Mouse (Mus musculus): ENCODE data around the gene Ephb6. TPM values are rescaled to one million over a fixed set of nuclear protein-coding genes. Genes with fewer than 3 reads are reported as not detected.
A peak's percentile ranks its signal among the peaks of the same experiment; 100 is the strongest.

Ephb6 gene
- polyA plus RNA-seq, 1 experiment from 2014 or later = 20.2 TPM

DNA sequence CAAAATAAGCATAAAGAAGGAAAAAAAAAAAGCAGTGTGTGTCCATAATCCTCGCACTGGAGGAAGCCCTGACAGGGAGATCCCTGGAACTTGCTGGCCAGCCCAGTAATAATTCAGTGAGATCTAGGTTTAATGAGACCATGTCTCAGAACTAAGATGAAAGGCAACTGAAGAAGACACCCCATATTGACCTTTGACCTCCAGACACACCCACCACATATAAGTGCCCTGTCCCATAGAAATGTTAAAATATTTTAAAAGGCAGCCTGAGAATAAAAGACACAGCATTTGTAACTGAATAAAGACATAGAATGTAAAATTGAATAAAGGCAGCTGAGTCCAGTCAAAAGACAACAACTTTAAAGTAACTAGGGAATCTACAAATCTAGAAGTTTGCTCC is 40.0 kb upstream of the Ephb6 start:
- Histone ChIP-seq H3K27ac (ENCODE audit: low read depth, low read length) (no peak overlapping the region), H3K9ac (ENCODE audit: low read length) (no peak overlapping the region), H3K27me3 (replicated peaks; ENCODE audit: control insufficient read depth, insufficient read depth, low read length) (no peaks in the 10 kb centered on the region), H3K36me3 (ENCODE audit: control insufficient read depth, insufficient read depth, low read length) (no peaks in the 10 kb centered on the region), H3K4me2 (ENCODE audit: low read length) (no peak overlapping the region), H3K9me3 (replicated peaks; ENCODE audit: control insufficient read depth, low read length) (no peaks in the 10 kb centered on the region), H3K4me1 (ENCODE audit: control insufficient read depth, insufficient read depth, low read length) (no peaks in the 10 kb centered on the region), H3K4me3 (ENCODE audit: low read depth, low read length) (no peak overlapping the region)
- WGBS = 77% methylated on average over 1 of the region's 1 CpGs
- no peak for DNase-seq (ENCODE audit: low spot score)
- ATAC-seq = no peak

- H3K9ac ChIP-seq (ENCODE audit: low read length) = no peak overlapping the region
- H3K4me2 ChIP-seq (ENCODE audit: low read length) = no peak overlapping the region
- no peaks in the 10 kb centered on the region for H3K4me1 ChIP-seq (ENCODE audit: control insufficient read depth, insufficient read depth, low read length)
- no peaks in the 10 kb centered on the region for H3K36me3 ChIP-seq (ENCODE audit: control insufficient read depth, insufficient read depth, low read length)
- DNase-seq (ENCODE audit: low spot score) = no peak
- H3K4me3 ChIP-seq (ENCODE audit: low read depth, low read length) = no peak overlapping the region
- no peak overlapping the region for H3K27ac ChIP-seq (ENCODE audit: low read depth, low read length)
- no peaks in the 10 kb centered on the region for H3K9me3 ChIP-seq (replicated peaks; ENCODE audit: control insufficient read depth, low read length)
- ATAC-seq = no peak
- no peaks in the 10 kb centered on the region for H3K27me3 ChIP-seq (replicated peaks; ENCODE audit: control insufficient read depth, insufficient read depth, low read length)
- WGBS = 90% methylated on average over 4 of the region's 4 CpGs
These were observed 38.3 kb upstream of the Ephb6 start for GRCm38 (mm10) chr6:41566965-41567364.

DNA sequence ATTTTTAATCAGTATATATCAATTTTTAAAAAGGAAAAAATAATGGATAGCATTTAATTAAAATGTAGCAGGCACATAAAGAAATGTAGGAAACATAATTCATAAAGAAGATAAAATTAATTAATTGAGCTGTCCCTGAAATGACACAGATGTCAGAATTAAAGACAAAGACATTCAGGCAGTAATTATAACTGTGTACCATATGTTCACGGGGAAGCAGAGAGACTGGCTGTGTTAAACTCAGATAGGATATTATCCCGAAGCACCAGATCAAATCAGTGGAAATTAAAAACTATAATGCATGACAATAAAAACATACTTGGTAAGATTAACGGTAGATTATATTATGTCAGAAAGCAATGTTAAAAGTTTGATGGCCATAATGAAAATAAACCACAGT is 36.2 kb upstream of the Ephb6 start:
- DNase-seq (ENCODE audit: low spot score) (no peak), ATAC-seq (no peak)
- Histone ChIP-seq H3K4me3 (ENCODE audit: low read depth, low read length) (no peak overlapping the region), H3K27ac (ENCODE audit: low read depth, low read length) (no peak overlapping the region), H3K9me3 (replicated peaks; ENCODE audit: control insufficient read depth, low read length) (no peaks in the 10 kb centered on the region), H3K9ac (ENCODE audit: low read length) (no peak overlapping the region), H3K27me3 (replicated peaks; ENCODE audit: control insufficient read depth, insufficient read depth, low read length) (no peaks in the 10 kb centered on the region), H3K4me2 (ENCODE audit: low read length) (no peak overlapping the region), H3K36me3 (ENCODE audit: control insufficient read depth, insufficient read depth, low read length) (no peaks in the 10 kb centered on the region), H3K4me1 (ENCODE audit: control insufficient read depth, insufficient read depth, low read length) (no peaks in the 10 kb centered on the region)
- WGBS = 65% methylated on average over 3 of the region's 3 CpGs

- Histone ChIP-seq H3K36me3 (ENCODE audit: control insufficient read depth, insufficient read depth, low read length) (no peaks in the 10 kb centered on the region), H3K4me3 (ENCODE audit: low read depth, low read length) (no peak overlapping the region), H3K9ac (ENCODE audit: low read length) (no peak overlapping the region), H3K27ac (ENCODE audit: low read depth, low read length) (no peak overlapping the region), H3K9me3 (replicated peaks; ENCODE audit: control insufficient read depth, low read length) (no peaks in the 10 kb centered on the region), H3K4me2 (ENCODE audit: low read length) (no peak overlapping the region), H3K27me3 (replicated peaks; ENCODE audit: control insufficient read depth, insufficient read depth, low read length) (no peaks in the 10 kb centered on the region), H3K4me1 (ENCODE audit: control insufficient read depth, insufficient read depth, low read length) (peaks cover 4% of the 10 kb centered on the region)
- DNase-seq (ENCODE audit: low spot score) (peak; percentile 41), ATAC-seq (no peak; the same call in 1 of the 2 replicates)
- WGBS = 46% methylated on average over 5 of the region's 5 CpGs
These were observed 28.7 kb upstream of the Ephb6 start for GRCm38 (mm10) chr6:41576526-41577097.

DNA sequence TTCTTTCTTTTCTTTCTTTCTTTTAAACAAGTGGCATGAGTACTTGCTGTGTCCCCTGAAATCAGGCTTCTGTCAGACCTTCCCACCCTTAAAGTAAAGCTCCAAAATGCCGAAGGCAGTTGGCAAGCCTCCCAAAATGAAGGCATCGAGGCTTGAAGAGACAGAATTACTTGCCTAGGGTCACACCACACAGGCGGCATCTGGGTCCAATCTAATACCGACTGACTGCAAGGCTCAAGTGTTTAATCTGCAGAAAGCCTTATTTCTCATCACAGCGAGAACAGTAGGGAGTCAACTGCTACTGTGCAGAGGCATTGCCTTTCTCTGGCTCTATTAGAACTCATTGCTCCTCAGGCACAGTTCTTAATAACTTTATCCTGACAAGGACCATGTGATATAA is 28.0 kb upstream of the Ephb6 start:
- no peaks in the 10 kb centered on the region for H3K9me3 ChIP-seq (replicated peaks; ENCODE audit: control insufficient read depth, low read length)
- peaks cover 4% of the 10 kb centered on the region for H3K4me1 ChIP-seq (ENCODE audit: control insufficient read depth, insufficient read depth, low read length)
- DNase-seq (ENCODE audit: low spot score) (peak; percentile 67), ATAC-seq (peak; percentile 56; the same call in 1 of the 2 replicates)
- H3K27ac ChIP-seq (ENCODE audit: low read depth, low read length) = no peak overlapping the region
- no peak overlapping the region for H3K4me2 ChIP-seq (ENCODE audit: low read length)
- WGBS = 20% methylated on average over 5 of the region's 5 CpGs
- no peak overlapping the region for H3K4me3 ChIP-seq (ENCODE audit: low read depth, low read length)
- H3K9ac ChIP-seq (ENCODE audit: low read length) = no peak overlapping the region
- H3K36me3 ChIP-seq (ENCODE audit: control insufficient read depth, insufficient read depth, low read length) = no peaks in the 10 kb centered on the region
- no peaks in the 10 kb centered on the region for H3K27me3 ChIP-seq (replicated peaks; ENCODE audit: control insufficient read depth, insufficient read depth, low read length)

- no peaks in the 10 kb centered on the region for H3K27me3 ChIP-seq (replicated peaks; ENCODE audit: control insufficient read depth, insufficient read depth, low read length)
- DNase-seq (ENCODE audit: low spot score) (peak; percentile 17), ATAC-seq (no peak)
- H3K36me3 ChIP-seq (ENCODE audit: control insufficient read depth, insufficient read depth, low read length) = no peaks in the 10 kb centered on the region
- no peak overlapping the region for H3K4me2 ChIP-seq (ENCODE audit: low read length)
- no peak overlapping the region for H3K4me3 ChIP-seq (ENCODE audit: low read depth, low read length)
- no peak overlapping the region for H3K27ac ChIP-seq (ENCODE audit: low read depth, low read length)
- 79% methylated on average over 7 of the region's 7 CpGs for WGBS
- no peak overlapping the region for H3K9ac ChIP-seq (ENCODE audit: low read length)
- H3K4me1 ChIP-seq (ENCODE audit: control insufficient read depth, insufficient read depth, low read length) = peaks cover 4% of the 10 kb centered on the region
- no peaks in the 10 kb centered on the region for H3K9me3 ChIP-seq (replicated peaks; ENCODE audit: control insufficient read depth, low read length)
These were observed 24.0 kb upstream of the Ephb6 start for GRCm38 (mm10) chr6:41581295-41581694.

- no peak for ATAC-seq
- no peak overlapping the region for H3K4me3 ChIP-seq (ENCODE audit: low read depth, low read length)
- peaks cover 2% of the 10 kb centered on the region for H3K4me1 ChIP-seq (ENCODE audit: control insufficient read depth, insufficient read depth, low read length)
- H3K27me3 ChIP-seq (replicated peaks; ENCODE audit: control insufficient read depth, insufficient read depth, low read length) = no peaks in the 10 kb centered on the region
- no peaks in the 10 kb centered on the region for H3K36me3 ChIP-seq (ENCODE audit: control insufficient read depth, insufficient read depth, low read length)
- H3K27ac ChIP-seq (ENCODE audit: low read depth, low read length) = no peak overlapping the region
- DNase-seq (ENCODE audit: low spot score) = no peak
- WGBS = 84% methylated on average over 1 of the region's 1 CpGs
- no peak overlapping the region for H3K4me2 ChIP-seq (ENCODE audit: low read length)
- no peaks in the 10 kb centered on the region for H3K9me3 ChIP-seq (replicated peaks; ENCODE audit: control insufficient read depth, low read length)
- no peak overlapping the region for H3K9ac ChIP-seq (ENCODE audit: low read length)
These were observed 23.1 kb upstream of the Ephb6 start for GRCm38 (mm10) chr6:41582189-41582588.

DNA sequence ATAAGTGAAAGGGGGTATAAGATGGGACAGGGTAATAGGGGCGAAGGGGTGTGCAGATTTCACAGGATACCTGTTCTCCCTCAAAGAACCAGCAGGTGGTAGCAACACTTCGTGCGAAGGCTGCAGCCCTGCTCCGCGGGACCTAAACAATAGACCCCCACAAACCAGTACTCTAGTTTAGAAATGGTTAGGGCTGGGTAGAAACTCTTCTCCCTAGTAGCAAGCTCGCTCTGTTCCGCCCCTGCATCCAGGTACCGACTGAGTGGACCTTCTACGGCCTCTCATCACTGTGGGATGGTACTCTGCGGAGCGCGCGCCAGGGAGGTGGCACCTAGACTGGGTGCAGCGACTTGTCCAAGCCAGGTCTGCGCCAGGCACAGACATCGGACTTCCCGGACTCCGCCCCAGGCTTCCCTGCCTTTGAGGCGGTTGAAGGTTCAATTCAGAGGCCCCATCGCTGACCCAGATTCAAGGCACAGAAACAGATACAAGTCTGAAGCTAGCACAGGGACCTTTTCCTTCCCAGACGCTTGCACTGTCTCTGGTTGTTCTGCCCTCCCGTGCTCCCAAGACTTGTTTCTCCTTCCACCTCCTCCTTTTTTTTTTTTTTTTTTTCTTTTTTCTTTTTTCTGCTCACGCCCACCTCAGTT is 756 bp upstream of the Ephb6 start:
- DNase-seq (ENCODE audit: low spot score) = peak; percentile 90
- WGBS = 0% methylated on average over 23 of the region's 23 CpGs

DNA sequence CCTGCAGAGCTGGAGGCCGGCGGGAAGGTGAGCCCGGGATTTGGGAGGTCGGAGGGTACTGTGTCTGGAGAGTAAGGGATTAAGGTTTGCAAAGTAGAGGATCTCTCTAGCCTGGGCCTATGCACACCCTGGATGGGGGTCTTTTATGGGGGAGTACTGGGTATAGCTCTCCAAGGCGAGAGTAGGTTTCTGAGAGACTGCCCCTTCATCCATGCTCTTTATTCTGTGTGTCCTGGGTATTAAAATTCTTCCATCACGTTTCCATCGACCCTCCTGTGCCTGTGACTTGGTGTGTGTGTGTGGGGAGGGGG is 467 bp downstream of the Ephb6 start:
- Histone ChIP-seq H3K27me3 (replicated peaks; ENCODE audit: control insufficient read depth, insufficient read depth, low read length) (no peaks in the 10 kb centered on the region), H3K4me1 (ENCODE audit: control insufficient read depth, insufficient read depth, low read length) (peaks cover 10% of the 10 kb centered on the region), H3K36me3 (ENCODE audit: control insufficient read depth, insufficient read depth, low read length) (no peaks in the 10 kb centered on the region), H3K9ac (ENCODE audit: low read length) (peak overlapping the region; percentile 84), H3K4me3 (ENCODE audit: low read depth, low read length) (peak overlapping the region; percentile 65), H3K4me2 (ENCODE audit: low read length) (peak overlapping the region; percentile 93), H3K9me3 (replicated peaks; ENCODE audit: control insufficient read depth, low read length) (no peaks in the 10 kb centered on the region), H3K27ac (ENCODE audit: low read depth, low read length) (peak overlapping the region; percentile 89)
- WGBS = 0% methylated on average over 7 of the region's 7 CpGs
- DNase-seq (ENCODE audit: low spot score) = no peak
- peak; percentile 41 for ATAC-seq

More for the DNA sequence above, 756 bp upstream of the Ephb6 start:
- H3K4me1 ChIP-seq (ENCODE audit: control insufficient read depth, insufficient read depth, low read length) = peaks cover 10% of the 10 kb centered on the region
- H3K36me3 ChIP-seq (ENCODE audit: control insufficient read depth, insufficient read depth, low read length) = no peaks in the 10 kb centered on the region
- peak overlapping the region; percentile 84 for H3K9ac ChIP-seq (ENCODE audit: low read length)
- H3K27me3 ChIP-seq (replicated peaks; ENCODE audit: control insufficient read depth, insufficient read depth, low read length) = no peaks in the 10 kb centered on the region
- H3K9me3 ChIP-seq (replicated peaks; ENCODE audit: control insufficient read depth, low read length) = no peaks in the 10 kb centered on the region
- ATAC-seq = peak; percentile 64
- peak overlapping the region; percentile 89 for H3K27ac ChIP-seq (ENCODE audit: low read depth, low read length)
- H3K4me3 ChIP-seq (ENCODE audit: low read depth, low read length) = peak overlapping the region; percentile 65
- H3K4me2 ChIP-seq (ENCODE audit: low read length) = peak overlapping the region; percentile 93

Measured in forebrain, embryonic 14.5 days (tissue).